Mouse (Mus musculus) ES-E14 (cell line): ENCODE results near the gene Lrrc52. TPM values are rescaled to one million over a fixed set of nuclear protein-coding genes. Genes with fewer than 3 reads are reported as not detected.

Source experiments
- DNase-seq: peaks from one replicate; pipeline ENCODE4 v3.0.0-alpha.2; 2013; ENCODE audit warnings: low read depth, low spot score
- H3K27ac ChIP-seq: 2 replicates; pipeline ENCODE4 v1.5.1; 2012; ENCODE audit warnings: low read depth, mild to moderate bottlenecking, low read length, moderate library complexity, mixed read lengths; ENCODE audit not compliant: poor library complexity, insufficient read depth, severe bottlenecking
- H3K36me3 ChIP-seq: 2 replicates; pipeline ENCODE4 v1.6.1; 2012; ENCODE audit warnings: mild to moderate bottlenecking, low read length, moderate library complexity, mixed read lengths; ENCODE audit not compliant: control insufficient read depth, poor library complexity, insufficient read depth, severe bottlenecking
- H3K4me1 ChIP-seq, 2 experiments: fragments of 150-350 bp in 1 of 2; sonication (generic) in 1 of 2; 2 replicates each; pipeline ENCODE4 v1.6.1; 2012; ENCODE audit warnings: low read length in 2 of 2, mild to moderate bottlenecking in 1 of 2, mixed read lengths in 1 of 2; ENCODE audit not compliant: control insufficient read depth in 2 of 2, insufficient read depth in 2 of 2, poor library complexity in 1 of 2
- H3K4me3 ChIP-seq, 2 experiments: fragments of 150-350 bp in 1 of 2; sonication (generic) in 1 of 2; 2 replicates each; pipeline ENCODE4 v1.5.1; 2012; ENCODE audit warnings: low read length in 2 of 2, low read depth in 1 of 2, mild to moderate bottlenecking in 1 of 2, mixed read lengths in 1 of 2; ENCODE audit not compliant: insufficient read depth in 1 of 2, poor library complexity in 1 of 2, severe bottlenecking in 1 of 2
- H3K9ac ChIP-seq: 2 replicates; pipeline ENCODE4 v1.6.1; 2012; ENCODE audit warnings: low read depth, mild to moderate bottlenecking, low read length, mixed read lengths; ENCODE audit not compliant: poor library complexity, insufficient read depth, severe bottlenecking
- H3K9me3 ChIP-seq: fragments of 150-350 bp; sonication (generic); 2 replicates; pipeline ENCODE4 v1.6.1; 2012; ENCODE audit warnings: low read depth, mild to moderate bottlenecking, low read length; ENCODE audit not compliant: control insufficient read depth, insufficient read depth
- CHD2 ChIP-seq: IDR thresholded peaks from 2 replicates; pipeline ENCODE4 v1.6.1; 2014; ENCODE audit warnings: mild to moderate bottlenecking, low read depth, low read length, inconsistent platforms
- HCFC1 ChIP-seq: IDR thresholded peaks from 2 replicates; pipeline ENCODE4 v1.6.1; 2012; ENCODE audit warnings: low read length, inconsistent platforms, borderline replicate concordance; ENCODE audit not compliant: insufficient read depth
- MAFK ChIP-seq: IDR thresholded peaks from 2 replicates; pipeline ENCODE4 v1.6.1; 2014; ENCODE audit warnings: mild to moderate bottlenecking, low read depth, low read length, inconsistent platforms; ENCODE audit not compliant: insufficient read depth
- ZC3H11A ChIP-seq: IDR thresholded peaks from 2 replicates; pipeline ENCODE4 v1.6.1; 2012; ENCODE audit warnings: low read depth, mild to moderate bottlenecking, inconsistent platforms, low read length, borderline replicate concordance
- ZNF384 ChIP-seq: IDR thresholded peaks from 2 replicates; pipeline ENCODE4 v1.6.1; 2012; ENCODE audit warnings: low read depth, low read length, inconsistent platforms
- in situ Hi-C, 2 experiments: fragments of 600-800 bp; cut with MboI; formaldehyde crosslinking; loops; one replicate each; pipeline ENCODE4 v1.15.1; 2025; ENCODE audit warnings: low sequenced_read_pairs in 2 of 2, inconsistent platforms in 1 of 2; ENCODE audit not compliant: unreplicated experiment in 2 of 2
- total RNA-seq: library from RNA; depleted of rRNA; stranded (reverse); fragments of 300-350 nt; gene quantifications from 2 replicates; pipeline ENCODE4 v1.2.3, GENCODE M21; 2012

Lrrc52 gene
- total RNA-seq, 1 experiment = not detected

GRCm38 (mm10) chr1:167499097-167499850 lies 32.7 kb upstream of the Lrrc52 start:
- TF ChIP-seq MAFK = no peak
- no peak for TF ChIP-seq ZNF384
- H3K27ac ChIP-seq = no peak overlapping the region
- in situ Hi-C loops = no loop called here
- no peak overlapping the region for H3K4me3 ChIP-seq
- no peak overlapping the region for H3K9ac ChIP-seq
- DNase-seq = no peak
- H3K4me1 ChIP-seq = peaks cover 0 to 15% of the 10 kb centered on the region in 2 experiments; a peak in 3 of 4 replicates
- H3K9me3 ChIP-seq = no peaks in the 10 kb centered on the region
- no peaks in the 10 kb centered on the region for H3K36me3 ChIP-seq

GRCm38 (mm10) chr1:167497991-167498390 lies 31.4 kb upstream of the Lrrc52 start:
- Histone ChIP-seq H3K9me3 (no peaks in the 10 kb centered on the region), H3K4me1 (peaks cover 0 to 15% of the 10 kb centered on the region in 2 experiments; a peak in 3 of 4 replicates), H3K27ac (no peak overlapping the region), H3K36me3 (no peaks in the 10 kb centered on the region), H3K4me3 (peak overlapping the region in 1 of 2 experiments; percentile 4; a peak in 1 of 4 replicates), H3K9ac (no peak overlapping the region)
- TF ChIP-seq CHD2 = no peak
- no peak; the same call in 1 of the 2 replicates for TF ChIP-seq ZNF384
- no peak for TF ChIP-seq MAFK
- TF ChIP-seq ZC3H11A = no peak
- no peak for TF ChIP-seq HCFC1
- in situ Hi-C loops = no loop called here
- peak; percentile 49 for DNase-seq

GRCm38 (mm10) chr1:167497560-167497959 lies 31.0 kb upstream of the Lrrc52 start:
- no peak overlapping the region for H3K9ac ChIP-seq
- H3K4me1 ChIP-seq = peaks cover 0 to 15% of the 10 kb centered on the region in 2 experiments; a peak in 3 of 4 replicates
- H3K27ac ChIP-seq = peak overlapping the region; percentile 14; the same call in 1 of the 2 replicates
- peak overlapping the region in 1 of 2 experiments; percentile 4; a peak in 1 of 4 replicates for H3K4me3 ChIP-seq
- TF ChIP-seq ZC3H11A = no peak
- TF ChIP-seq ZNF384 = no peak; the same call in 1 of the 2 replicates
- TF ChIP-seq MAFK = no peak
- no peak for TF ChIP-seq HCFC1
- TF ChIP-seq CHD2 = no peak
- no peaks in the 10 kb centered on the region for H3K36me3 ChIP-seq
- in situ Hi-C loops = no loop called here
- peak; percentile 19 for DNase-seq
- no peaks in the 10 kb centered on the region for H3K9me3 ChIP-seq

DNA sequence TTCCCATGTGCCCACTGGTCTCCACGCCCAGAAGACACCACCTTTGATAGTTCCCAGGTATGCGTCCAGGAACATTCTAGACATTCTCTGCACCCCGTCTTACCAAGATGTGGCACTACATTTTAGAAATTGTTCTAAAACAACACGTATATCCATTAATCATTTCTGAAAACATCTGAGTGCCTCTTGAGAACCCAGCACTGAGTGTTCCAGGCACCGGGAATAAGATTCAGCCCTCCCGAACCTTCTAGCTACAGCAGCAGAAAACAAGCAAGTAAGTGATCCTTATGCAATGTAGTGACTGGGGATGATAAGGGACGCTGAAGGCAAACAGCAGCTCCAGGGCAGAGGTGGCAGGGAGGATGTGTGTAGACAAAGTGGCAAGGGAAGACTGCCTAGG lies 24.9 kb upstream of the Lrrc52 start:
- Histone ChIP-seq H3K9me3 (no peaks in the 10 kb centered on the region), H3K9ac (no peak overlapping the region), H3K27ac (no peak overlapping the region), H3K4me1 (peaks cover 0 to 5% of the 10 kb centered on the region in 2 experiments; a peak in 1 of 4 replicates), H3K4me3 (no peak overlapping the region), H3K36me3 (no peaks in the 10 kb centered on the region)
- in situ Hi-C loops = no loop called here
- no peak for DNase-seq
- TF ChIP-seq MAFK = no peak
- no peak for TF ChIP-seq HCFC1
- TF ChIP-seq ZC3H11A = no peak
- TF ChIP-seq ZNF384 = no peak
- TF ChIP-seq CHD2 = no peak

DNA sequence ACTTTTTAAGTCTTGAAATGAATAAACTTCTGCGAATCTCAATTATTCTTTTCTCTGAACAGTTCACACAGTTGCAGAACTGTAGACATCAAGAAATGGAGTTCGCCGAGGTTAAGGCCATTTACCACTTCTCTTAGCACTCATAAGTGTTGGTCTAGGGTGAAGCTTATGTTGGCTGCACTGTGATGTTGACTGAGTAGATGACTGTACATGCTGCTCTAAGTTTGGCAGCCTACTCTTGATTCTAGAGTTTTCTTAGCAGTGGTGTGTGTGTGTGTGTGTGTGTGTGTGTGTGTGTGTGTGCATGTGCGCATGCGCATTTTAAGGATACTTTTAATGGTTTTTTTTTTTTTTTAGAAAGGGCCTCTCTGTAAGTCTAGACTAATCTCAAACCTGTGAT lies 21.4 kb upstream of the Lrrc52 start:
- DNase-seq = no peak
- Histone ChIP-seq H3K9me3 (no peaks in the 10 kb centered on the region), H3K9ac (no peak overlapping the region), H3K4me1 (no peaks in the 10 kb centered on the region), H3K4me3 (no peak overlapping the region), H3K27ac (no peak overlapping the region), H3K36me3 (no peaks in the 10 kb centered on the region)
- in situ Hi-C loops = no loop called here
- no peak for TF ChIP-seq ZNF384
- TF ChIP-seq ZC3H11A = no peak
- TF ChIP-seq CHD2 = no peak
- no peak for TF ChIP-seq MAFK
- no peak for TF ChIP-seq HCFC1
